Mouse (Mus musculus) embryo, embryonic 9.5 days (tissue): ENCODE data around the gene 4930535I16Rik.

Experiments
- DNase-seq: peaks from one replicate; pipeline ENCODE4 v3.0.0-alpha.2; 2017; ENCODE audit errors: extremely low spot score

Gene 4930535I16Rik

GRCm38 (mm10) chr4:123905126-123905668 is 12.6 kb downstream of the 4930535I16Rik start:
- DNase-seq, result no peak

GRCm38 (mm10) chr4:123904333-123905125 is 13.3 kb downstream of the 4930535I16Rik start, which contains the start of gene Mycbp:
Gene Mycbp (plus strand): TSS chr4:123904832.
- peak; percentile 98 for DNase-seq

DNA sequence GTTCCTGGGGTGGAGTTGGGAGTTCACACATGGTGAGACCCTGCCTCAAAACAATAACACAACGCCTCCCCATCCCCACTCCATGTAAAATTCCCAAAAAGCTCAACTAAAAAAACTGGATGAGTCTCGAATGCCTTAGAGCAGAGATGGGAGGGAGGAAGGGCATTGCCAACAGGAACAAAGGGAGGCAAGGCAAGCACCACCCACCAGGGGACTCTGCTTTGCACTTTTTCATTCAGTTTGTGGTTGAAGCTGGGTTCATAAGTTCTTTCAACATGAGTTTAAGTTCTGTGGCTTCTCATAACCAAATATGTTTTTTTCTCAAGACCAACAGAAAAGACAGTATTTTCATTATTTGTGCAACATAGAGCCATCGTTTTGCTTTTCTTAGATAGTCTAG is 14.4 kb downstream of the 4930535I16Rik start:
- no peak for DNase-seq

DNA sequence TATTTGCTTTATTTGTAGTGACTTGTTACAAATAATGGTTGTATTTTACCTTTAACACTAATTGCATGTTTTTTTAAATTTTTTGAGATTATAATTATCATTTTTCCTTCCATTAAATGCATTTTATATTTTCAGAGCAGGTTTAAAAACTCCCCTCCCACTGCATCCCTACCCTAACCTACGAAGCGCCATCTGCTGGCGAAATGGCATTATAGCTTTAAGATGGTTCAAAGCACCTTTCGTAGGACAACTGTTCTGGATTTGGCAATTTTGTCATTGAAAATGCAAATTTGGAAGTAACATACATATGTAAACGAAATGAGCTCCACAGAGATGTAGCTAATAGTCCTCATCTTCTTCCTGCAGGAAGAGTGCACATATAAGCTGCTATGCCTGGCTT is 19.1 kb downstream of the 4930535I16Rik start:
- DNase-seq, result peak; percentile 42

- no peak for DNase-seq
Observed at GRCm38 (mm10) chr4:123894295-123894694, 23.5 kb downstream of the 4930535I16Rik start.

DNA sequence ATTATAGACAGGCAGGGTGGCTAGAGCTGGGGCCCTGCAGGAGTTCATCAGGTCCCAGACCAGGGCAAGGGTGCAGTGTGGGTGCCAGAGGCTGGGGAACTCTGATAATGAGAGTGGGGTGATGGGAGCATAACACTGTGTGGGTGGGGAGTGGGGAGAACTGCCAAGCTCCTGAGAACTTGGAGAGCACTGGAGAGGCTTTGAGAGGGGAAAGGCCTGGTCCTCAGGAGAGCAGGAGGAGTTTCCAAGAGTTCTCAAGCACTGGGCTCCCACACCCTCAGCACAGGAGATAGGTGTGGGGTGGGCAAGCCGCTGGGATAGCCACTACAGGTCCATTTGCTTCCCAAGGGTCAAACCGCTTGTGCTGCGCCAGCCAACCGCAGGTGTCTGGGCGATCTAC is 24.1 kb downstream of the 4930535I16Rik start:
- DNase-seq, result no peak
